Comparison of ENCODE assay signal across 23 mouse cellular contexts in genomic region chr5:136570171-136570570, GRCm38 (mm10). TPM values are rescaled to one million over a fixed set of nuclear protein-coding genes. Genes with fewer than 3 reads are reported as not detected.
DNase-seq lines count a peak whose midpoint lies in the region; ATAC-seq and TF ChIP-seq lines count a peak whose summit lies in the region.
"Had no signal": no experiment of that assay in that cellular context is flagged by ENCODE, and none has a peak within 500 bp of the region (broad histone marks: within the 10 kb centered on the region; RNA-seq: fewer than 3 reads in every experiment).

No protein-coding gene starts in this region.

- H3ac ChIP-seq in myocyte (ENCODE audit: control insufficient read depth, insufficient read length), result no peak overlapping the region

- TF ChIP-seq POLR2A in myocyte (IDR thresholded peaks at IDR 0.05; ENCODE audit: insufficient read length, low read depth), result no peak

- H3K27me3 ChIP-seq in myocyte (ENCODE audit: control insufficient read depth, insufficient read depth, insufficient read length), result no peaks in the 10 kb centered on the region

- H3K36me3 ChIP-seq in myocyte (ENCODE audit: control insufficient read depth, insufficient read depth), result no peaks in the 10 kb centered on the region
- H3K36me3 ChIP-seq: embryonic facial prominence, embryonic 13.5 days; embryonic facial prominence, embryonic 15.5 days; forebrain, embryonic 10.5 days; forebrain, embryonic 12.5 days; G1E had no signal

- H3K4me3 ChIP-seq in myocyte, result no peak overlapping the region
- H3K4me3 ChIP-seq: embryonic facial prominence, embryonic 13.5 days; embryonic facial prominence, embryonic 15.5 days; erythroblast, embryonic 14.5 days; forebrain, embryonic 10.5 days; forebrain, embryonic 12.5 days had no signal

- DNase-seq in cerebellum, adult 9-10 months, result peak; percentile 18
- no peak for DNase-seq in cerebellum, postnatal 36 days
- DNase-seq in 3T3-L1 (ENCODE audit: low read depth, low spot score), result peak; percentile 70
- DNase-seq in NIH3T3 (ENCODE audit: low read depth), result peak; percentile 38
- DNase-seq in spleen, adult 18-20 months, result no peak
- DNase-seq: adrenal gland, adult 8-10 months; adrenal gland, postnatal 14 days; adrenal gland, postnatal 36 days; cerebellum, adult 11-12 months; cerebellum, adult 2 months; cerebellum, adult 9-11 months; cerebellum, postnatal 14 days had no signal

- peak overlapping the region; percentile 99 for H3K4me2 ChIP-seq in myocyte (ENCODE audit: low read depth)
- H3K4me2 ChIP-seq: embryonic facial prominence, embryonic 13.5 days; embryonic facial prominence, embryonic 15.5 days; forebrain, embryonic 12.5 days had no signal

- ATAC-seq in erythroblast, adult 5-6 weeks (replicated peaks; ENCODE audit: low FRiP score, poor library complexity, severe bottlenecking), result no peak
- ATAC-seq: CD4-positive, CD25-positive, alpha-beta regulatory T cell, adult 4 months; forebrain, embryonic 14.5 days; forebrain, embryonic 16.5 days had no signal

- H3K79me2 ChIP-seq in myocyte (ENCODE audit: control insufficient read depth, insufficient read depth), result peaks cover 8% of the 10 kb centered on the region

TF ChIP-seq in myocyte, 11 proteins besides CTCF, POLR2A, EP300 and RAD21:
- no peak for TF ChIP-seq SRF (IDR thresholded peaks at IDR 0.05; ENCODE audit: control insufficient read depth, insufficient read length, low read depth)
- TF ChIP-seq TCF12 (IDR thresholded peaks at IDR 0.05; ENCODE audit: insufficient read depth, poor library complexity, severe bottlenecking), result no peak
- TF ChIP-seq TCF3 (IDR thresholded peaks at IDR 0.05; ENCODE audit: insufficient read length, low read depth), result no peak
- no peak for TF ChIP-seq MYOG (IDR thresholded peaks at IDR 0.05; ENCODE audit: control insufficient read depth in 1 of 3, insufficient read depth in 1 of 3, insufficient read length in 2 of 3, low read depth in 2 of 3)
- TF ChIP-seq CEBPB (IDR thresholded peaks at IDR 0.05; ENCODE audit: insufficient read depth, poor library complexity, severe bottlenecking), result no peak
- no peak for TF ChIP-seq MAX (IDR thresholded peaks at IDR 0.05; ENCODE audit: low read depth)
- TF ChIP-seq REST (IDR thresholded peaks at IDR 0.05; ENCODE audit: insufficient read depth, insufficient read length), result no peak
- TF ChIP-seq POLR2AphosphoS2 (IDR thresholded peaks at IDR 0.05; ENCODE audit: insufficient read length, low read depth), result no peak
- no peak for TF ChIP-seq MYOD1 (IDR thresholded peaks at IDR 0.05; ENCODE audit: control insufficient read depth in 1 of 3, insufficient read length in 2 of 3, low read depth in 2 of 3)
- TF ChIP-seq USF1 (IDR thresholded peaks at IDR 0.05; ENCODE audit: low read depth), result no peak
- no peak for TF ChIP-seq E2F4 (IDR thresholded peaks at IDR 0.05; ENCODE audit: insufficient read depth)
TF ChIP-seq in myocyte: peak in this region for 0.

RNA-seq across cellular contexts. Expression of gene Cux1, which starts 2.9 kb away (rescaled TPM):
- 50.7 TPM for polyA plus RNA-seq in myocyte (2012; fragmentation: generic; extraction: Trizol)
- 17.7 and 47.6 TPM in 2 replicates for total RNA-seq in erythroblast, adult 5-6 weeks (2015; ENCODE audit: low replicate concordance)
- 46.4 and 57.3 TPM in 2 replicates for total RNA-seq in erythroblast, adult 5-6 weeks (2017; ENCODE audit: low replicate concordance)

Comparison
In these comparisons a context has a peak if more than half of its experiments do, and no peak if none do; other contexts are left out.
1. DNase-seq: peak in cerebellum, adult 9-10 months (single experiment), 3T3-L1 (single experiment) and NIH3T3 (single experiment); none in cerebellum, postnatal 36 days (0 of 2) and spleen, adult 18-20 months (0 of 2).